Mouse (Mus musculus) gastrocnemius, postnatal 4 days (tissue): ENCODE data around the gene Slc25a5. TPM values are rescaled to one million over a fixed set of nuclear protein-coding genes. Genes with fewer than 3 reads are reported as not detected.
A peak's percentile ranks its signal among the peaks of the same experiment; 100 is the strongest.
"Not testable (repeated sequence)": the region's sequence is repeated elsewhere in the genome, so short reads cannot be mapped to it uniquely, and the experiment has no call there.

ENCODE experiments used
- DNase-seq, 2 experiments: peaks; one replicate each; pipeline ENCODE4 v3.0.0; 2021 to 2022; ENCODE audit warnings: low spot score in 2 of 2, mixed read lengths in 2 of 2
- long read RNA-seq, 2 experiments: library from polyadenylated mRNA; stranded (forward); transcript quantifications; one replicate each; pipeline ENCODE4 v2.0.0; 2021
- total RNA-seq, 2 experiments: library from RNA; stranded (reverse); gene quantifications; 2 replicates each; pipeline ENCODE4 v1.2.3; 2021

Slc25a5 gene
- total RNA-seq: 100 to 1,000 TPM; 291 to 333 TPM
- long read RNA-seq, experiment 1, transcript Slc25a5-201 (4 exons, 1,240 nt): major isoform, 548 of 1,003 reads
- long read RNA-seq, experiment 1, partial matches to known transcripts: 451 of 1,003 reads
- long read RNA-seq, experiment 1, other reads (novel, unspliced or antisense): 4 of 1,003 reads
- long read RNA-seq, experiment 2, transcript Slc25a5-201 (4 exons, 1,240 nt): major isoform, 431 of 703 reads
- long read RNA-seq, experiment 2, partial matches to known transcripts: 1 of 703 reads
- long read RNA-seq, experiment 2, other reads (novel, unspliced or antisense): 271 of 703 reads

DNA sequence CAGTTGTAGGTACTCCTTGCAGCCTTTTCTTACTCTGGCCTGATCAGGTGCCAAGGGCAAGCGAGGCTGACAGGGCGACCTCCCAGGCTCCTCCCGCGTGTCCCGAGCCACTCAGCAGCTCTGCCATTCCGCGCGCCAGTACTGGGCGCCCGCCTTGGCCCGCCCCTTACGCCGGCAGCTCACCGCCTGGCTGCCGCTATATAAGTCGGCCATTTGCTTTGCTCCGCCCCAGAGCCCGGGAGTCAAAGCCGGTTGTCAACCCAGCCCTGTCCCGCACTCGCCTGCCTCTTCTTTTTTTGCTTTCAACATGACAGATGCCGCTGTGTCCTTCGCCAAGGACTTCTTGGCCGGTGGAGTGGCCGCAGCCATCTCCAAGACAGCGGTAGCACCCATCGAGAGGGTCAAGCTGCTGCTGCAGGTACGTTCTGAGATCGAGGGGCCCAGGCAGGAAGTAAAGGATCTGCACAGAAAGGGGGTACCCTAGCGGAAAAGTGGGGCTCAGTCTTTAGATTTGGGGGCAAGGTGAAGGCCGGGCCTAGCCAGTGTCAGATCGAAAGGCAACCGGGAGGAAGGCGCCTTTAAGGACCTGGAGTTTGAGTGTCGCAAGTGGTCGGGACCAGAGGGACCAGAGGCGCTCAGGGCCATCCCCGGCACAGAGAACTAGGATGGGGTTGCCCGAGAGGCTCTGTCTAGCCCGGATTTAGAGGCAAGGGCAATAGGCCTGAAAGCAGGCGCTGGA is at the start of gene Slc25a5:
TSS of gene Slc25a5 (plus strand) at position 228 of the 739 bp plus-strand sequence.
- peak; percentile 64 to 80 for DNase-seq

DNA sequence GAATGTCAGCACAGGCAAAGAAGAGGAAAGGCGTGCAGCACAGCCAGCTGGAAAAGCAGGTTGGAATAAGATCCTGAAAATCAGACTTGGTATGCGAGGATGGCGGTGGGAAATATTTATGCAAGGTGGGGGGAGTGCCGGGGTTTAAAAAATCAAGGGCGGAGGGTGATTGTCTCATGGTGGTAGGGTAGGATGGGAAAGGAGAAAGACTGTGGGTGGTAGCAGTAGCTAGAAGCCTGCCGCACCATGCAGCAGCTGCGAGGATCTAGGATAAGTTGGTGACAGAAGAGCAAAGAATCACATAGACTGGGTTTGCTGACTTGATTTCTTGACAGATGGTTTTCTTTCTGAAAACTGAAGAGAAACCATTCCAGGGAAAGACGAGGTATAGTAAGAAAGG is 48.7 kb upstream of the Slc25a5 start:
- DNase-seq: no peak

DNA sequence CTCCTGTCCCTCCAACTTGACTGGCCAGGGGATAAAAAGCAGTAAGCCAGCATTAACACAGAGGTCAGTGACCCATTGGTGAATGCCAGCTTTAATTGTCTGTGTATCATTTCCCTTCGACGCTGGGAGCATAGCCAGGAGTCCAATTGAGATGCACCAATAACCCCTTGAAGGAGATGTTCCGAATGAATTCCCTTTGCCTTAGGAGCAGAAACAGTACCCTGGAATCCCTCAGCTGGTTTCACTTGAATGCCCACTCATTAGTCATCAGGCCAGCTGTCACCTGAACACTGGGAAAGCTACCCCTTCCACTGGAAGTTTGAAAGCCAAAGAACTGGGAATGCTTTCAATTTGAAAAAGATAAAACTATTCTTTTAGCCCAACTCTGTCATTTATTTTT is 46.9 kb upstream of the Slc25a5 start:
- DNase-seq: no peak

DNA sequence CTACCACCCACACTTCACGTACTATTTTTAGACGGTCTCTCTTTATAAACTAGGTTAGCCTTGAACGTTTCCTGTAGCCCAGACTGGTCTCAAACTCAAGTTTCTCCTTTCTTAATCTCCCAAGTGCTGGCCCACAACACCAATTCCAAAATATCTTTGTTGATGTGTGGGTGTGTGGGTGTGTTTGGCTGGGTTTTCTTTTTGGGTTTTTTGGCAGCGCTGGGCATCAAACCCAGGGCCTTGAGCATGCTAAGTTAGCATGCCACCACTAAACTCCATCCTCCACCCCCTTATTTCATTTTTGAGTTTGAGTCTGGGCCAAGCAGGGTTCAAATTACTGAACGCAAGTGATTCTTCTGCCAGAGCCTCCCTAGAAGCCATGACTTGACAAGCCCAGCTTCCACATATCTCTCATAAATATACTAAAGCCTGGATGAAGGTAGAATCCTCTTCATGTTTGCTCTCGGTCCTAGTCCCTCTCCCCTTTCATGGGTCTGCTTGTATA is 46.1 kb upstream of the Slc25a5 start:
- no peak for DNase-seq

DNA sequence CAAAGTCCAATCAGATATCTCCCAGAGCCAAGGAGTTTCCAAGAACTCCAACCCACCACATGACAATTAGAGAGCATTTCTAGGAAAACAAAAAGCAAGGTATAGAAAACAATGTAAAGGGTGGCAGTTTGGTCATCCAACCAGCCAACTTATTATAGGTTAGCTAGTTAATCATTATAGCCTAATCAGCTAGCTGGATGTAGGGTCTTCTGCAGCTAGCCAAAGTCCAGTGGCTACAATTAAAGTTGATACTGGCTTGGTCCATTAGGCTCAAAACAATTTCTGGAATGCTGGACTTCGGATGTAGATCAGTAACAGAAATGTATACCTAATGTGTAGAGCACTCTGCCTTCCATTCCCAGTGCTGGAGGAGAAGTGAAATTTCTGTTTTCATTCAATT is 44.9 kb upstream of the Slc25a5 start:
- no peak for DNase-seq

DNA sequence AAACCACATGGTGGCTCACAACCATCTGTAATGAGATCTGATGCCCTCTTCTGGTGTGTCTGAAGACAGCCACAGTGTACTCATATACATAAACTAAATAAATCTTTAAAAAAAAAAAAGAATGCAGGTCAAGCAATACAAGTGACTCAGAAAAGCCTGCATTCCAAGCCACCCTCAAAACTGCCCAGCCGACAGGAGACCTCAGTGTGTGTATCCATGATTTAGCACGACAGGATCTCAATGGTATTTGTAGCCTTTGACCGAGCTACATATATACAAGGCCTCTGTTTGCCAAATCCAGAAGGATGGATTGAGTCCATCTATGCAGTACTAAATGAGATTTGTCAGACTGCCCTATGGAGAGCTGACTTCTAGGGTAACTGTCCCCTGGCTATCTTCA is 42.9 kb upstream of the Slc25a5 start:
- DNase-seq: no peak

DNA sequence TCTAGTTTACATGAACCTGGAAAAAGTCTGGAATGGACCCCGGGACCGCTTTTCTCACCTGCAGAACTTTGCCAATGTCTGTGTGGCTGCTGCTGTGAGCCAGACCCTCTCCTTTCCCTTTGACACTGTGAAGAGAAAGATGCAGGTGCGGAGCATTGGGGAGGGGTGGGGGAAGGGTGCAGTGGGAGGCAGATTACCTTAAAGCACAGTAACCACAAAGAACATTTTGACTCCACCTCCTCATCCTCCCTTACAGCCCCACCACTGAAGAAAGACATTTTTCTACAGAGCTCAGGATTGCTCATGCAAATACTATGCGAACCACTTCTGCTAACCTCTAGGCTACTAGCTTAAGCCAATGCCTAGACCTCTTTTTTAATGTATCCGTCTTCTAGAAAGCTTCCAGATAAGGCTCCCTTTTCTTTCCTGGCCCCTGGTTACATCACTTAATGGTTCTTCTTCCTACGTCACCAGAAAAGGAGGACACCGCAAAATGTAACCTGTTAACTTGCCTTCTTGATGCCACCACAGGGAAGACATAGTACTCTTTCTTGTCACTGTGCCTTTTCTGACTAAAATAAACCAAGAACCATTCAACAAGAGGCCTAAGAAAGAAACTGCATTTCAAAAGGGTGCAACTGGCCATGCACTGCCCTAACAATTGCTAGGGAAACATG is 37.5 kb upstream of the Slc25a5 start:
- no peak for DNase-seq

DNA sequence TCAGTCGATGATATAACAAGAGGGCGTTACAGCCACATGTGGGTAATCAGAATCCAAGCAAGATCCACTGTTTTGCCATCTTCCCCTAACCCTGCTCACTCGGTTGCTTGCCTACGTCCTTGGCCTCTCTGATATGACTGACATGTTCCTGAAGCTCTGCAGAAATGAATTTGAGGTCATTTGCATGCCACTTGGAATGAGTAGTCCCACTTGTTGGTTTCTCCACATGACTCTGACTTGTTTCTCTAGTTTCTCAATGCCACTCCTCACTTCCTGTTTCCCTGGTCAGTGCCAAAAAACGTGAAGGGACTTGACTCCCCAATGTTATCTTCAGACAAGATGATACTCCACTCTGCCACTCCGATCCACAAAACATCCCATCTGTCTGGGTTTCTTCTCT is 36.9 kb upstream of the Slc25a5 start:
- no peak for DNase-seq

DNA sequence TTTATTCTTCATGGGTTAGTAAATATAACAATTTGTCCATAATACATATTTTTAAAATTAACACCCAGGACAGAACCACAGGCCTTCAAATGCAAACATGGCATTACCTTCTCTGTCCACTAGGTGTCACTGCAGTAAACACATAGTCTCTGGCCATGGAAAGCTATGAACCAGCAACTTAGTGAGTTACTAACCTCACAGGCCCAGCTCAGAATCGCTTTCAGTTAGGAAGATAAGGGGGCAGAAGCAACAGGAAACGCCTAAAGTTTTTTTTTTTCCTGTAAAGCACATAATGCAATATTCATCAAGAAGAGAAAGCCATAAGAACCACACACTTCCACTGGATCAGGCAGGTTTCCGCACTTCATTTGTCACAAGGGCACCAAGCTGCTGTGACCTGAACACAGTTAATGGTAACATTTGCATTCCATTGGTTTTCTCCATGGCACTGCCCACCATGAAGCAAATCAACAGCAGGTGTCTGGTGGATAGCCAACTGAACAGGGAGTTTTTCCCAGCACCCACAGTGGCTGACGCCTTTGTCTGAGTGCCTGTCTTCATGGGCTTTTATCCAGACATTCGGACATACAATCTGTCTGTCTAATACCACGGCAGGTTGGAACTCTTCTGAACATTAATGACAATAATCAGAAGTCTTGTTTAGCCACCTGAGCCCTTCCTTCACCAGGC is 34.4 kb upstream of the Slc25a5 start:
- DNase-seq: peak in 1 of 2 experiments; percentile 13

DNA sequence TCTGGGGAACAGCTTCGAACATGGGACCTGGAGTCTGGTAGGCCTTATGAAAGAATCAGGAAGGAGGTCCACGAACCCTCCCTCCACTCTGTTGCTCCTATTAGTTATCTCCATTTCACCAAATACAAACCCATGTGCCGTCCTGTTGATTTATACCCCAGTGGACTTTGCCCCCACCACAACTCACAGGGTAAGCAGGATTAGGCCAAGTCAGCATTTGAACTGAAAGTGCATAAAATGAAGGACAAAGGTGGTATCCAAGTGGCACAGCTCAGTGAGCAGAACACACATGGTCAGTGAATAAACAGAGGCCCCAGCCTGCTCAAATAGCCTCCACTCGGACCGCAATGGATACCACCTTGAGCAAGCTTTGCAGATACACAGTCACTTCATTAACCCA is 33.2 kb upstream of the Slc25a5 start:
- no peak for DNase-seq

DNA sequence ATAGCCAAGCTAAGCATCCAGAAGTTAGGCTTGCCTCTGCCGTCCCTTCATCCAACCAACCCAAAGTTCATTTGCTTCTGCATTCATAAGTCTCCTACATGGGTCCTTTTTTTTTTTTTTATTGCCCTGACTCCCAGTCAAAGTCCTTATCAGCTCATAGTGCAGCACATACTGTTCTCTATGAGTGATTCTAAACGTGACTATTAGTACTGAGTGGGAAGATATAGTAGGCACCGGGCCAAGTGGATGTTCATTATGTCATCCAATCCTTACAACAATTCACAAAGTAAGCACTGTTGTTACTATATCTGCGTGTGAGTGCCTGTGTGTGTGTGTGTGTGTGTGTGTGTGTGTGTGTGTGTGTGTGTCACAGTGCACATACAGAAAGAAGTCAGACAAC is 32.6 kb upstream of the Slc25a5 start:
- no peak for DNase-seq

DNA sequence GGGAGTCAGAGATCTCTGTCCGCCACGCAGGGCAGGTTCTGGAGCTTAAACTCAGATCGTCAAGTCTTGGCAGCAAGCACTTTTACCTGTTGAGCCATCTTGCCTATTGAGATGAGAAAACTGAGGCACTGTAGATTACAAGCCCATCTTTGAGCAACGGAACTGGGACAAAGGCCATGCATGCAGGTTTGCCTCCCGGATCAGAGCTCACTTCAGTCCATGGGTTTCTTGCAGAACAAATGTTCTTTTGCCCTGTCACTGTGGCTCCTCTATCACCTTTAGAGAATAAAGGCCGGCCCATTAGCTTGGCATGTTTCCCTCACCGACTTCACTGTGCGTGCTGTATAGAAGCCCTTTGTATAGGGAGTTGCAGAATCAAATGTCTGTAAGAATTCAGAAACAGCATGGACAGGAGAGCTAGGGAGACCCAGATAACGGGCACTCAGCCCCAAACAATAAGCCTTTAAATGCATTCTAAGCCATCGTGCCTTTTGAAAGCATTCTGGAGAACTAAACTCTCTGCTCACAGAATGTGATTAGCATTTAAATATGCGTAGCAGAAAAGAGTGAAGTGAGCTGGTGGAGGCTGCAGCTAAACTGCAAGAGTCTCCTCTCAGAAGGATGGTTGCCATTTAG is 32.0 kb upstream of the Slc25a5 start:
- DNase-seq: no peak

DNA sequence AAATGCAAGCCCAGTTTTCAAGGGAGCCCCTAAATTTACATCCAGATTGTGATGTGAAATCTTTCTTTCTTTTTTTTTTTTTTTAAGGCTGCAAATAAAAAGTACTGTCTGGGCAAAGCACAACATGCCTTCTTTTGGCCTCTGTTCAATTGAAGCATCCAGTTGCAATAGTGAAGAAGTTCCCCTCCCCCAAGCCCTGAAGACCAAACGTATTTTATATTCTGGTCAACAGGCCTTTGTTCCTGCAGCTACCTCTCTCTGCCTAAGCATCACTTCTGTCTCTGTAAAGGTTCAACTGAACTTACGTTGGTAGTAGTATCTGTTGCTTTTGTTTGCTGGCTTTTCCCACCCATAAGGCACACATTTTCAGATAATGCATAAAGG is 31.5 kb upstream of the Slc25a5 start:
- DNase-seq: no peak

DNA sequence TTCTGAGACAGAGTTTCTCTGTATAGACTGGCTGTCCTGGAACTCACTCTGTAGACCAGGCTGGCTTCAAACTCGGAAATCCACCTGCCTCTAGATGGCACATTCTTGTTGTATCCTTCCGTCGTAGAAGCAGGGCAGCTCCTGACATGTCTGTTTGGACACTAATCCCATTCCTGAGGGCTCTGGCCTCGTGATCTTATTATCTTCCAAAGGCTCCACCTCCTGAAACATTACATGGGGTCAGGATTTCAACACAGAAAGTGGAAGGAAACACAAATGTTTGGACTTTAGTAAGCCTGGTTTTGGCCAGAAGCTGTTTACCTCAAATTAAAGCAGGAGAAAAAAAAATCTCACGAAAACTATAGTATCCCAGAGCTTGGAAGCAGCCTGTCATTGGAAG is 28.1 kb upstream of the Slc25a5 start:
- DNase-seq: no peak

DNA sequence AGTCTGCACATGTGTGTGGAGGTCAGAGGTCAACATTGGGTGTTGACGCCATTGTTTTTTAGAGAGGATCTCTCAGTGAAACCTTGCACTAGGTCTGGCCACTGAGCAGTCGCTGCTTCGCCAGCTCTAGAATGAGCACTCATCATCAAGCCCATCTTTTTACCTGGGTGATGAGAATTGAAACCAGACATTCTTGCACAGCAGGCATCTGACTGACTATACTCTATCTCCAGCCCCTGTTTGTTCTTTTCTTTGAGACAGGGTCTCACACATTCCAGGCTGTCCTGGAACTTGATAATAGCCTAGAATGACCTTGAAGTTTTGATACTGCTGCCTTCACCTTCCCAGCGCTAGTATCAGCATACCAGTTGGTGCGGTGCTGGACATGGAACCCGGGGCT is 22.9 kb upstream of the Slc25a5 start:
- DNase-seq: no peak

DNA sequence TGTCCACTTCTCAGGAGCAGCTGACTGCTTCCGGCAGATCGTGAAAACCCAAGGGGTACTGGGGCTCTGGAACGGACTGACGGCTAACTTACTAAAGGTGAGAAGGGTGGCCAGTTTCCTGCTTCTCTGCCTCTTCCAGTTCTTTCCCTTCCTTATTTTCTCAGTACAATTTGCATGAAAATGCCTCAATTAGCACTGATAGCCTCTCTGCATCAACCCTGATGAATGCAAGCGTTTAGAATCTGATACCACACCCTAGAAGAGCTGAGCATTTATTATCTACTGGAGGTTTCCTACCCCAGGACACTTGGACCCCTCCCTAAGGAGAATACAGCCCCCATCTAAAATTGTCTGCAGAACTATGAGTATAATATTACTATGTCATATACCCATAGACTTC is 19.9 kb upstream of the Slc25a5 start:
- DNase-seq: no peak

DNA sequence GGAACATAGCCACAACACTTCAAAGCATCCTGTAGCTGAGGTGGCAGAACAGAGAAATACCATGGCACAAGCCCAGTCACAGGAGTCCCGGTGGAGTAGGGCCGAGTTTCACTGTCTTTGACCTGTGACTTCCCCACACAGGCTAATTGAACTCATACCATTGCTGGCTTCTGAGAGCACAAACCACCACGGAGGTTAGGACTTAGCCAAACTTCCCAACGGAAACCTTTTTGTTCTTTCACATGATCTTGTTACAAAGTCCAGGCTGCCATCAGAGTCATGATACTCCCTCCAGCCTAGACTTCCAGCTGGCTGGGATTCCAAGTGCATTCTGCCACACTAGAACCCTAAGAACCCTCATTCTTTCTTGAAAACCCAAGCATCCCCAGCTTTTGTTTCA is 17.8 kb upstream of the Slc25a5 start:
- DNase-seq: no peak

DNA sequence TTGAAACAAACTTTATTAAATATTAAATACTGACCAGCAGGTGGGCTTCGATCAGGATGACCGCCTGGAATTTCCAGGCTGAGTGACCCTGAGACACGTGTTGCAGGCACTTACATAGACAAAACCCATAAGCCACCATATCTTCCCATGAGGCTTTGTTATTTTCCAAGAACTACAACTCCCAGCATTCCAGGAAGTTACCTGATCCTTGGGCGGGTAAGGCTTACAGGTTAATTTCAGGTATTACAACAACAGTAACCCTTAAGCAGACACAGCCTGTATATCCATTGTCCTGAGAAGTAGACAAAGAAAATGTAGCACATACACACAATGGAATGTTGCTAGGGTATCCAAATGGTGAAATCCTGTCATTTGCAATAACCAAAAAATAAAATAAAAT is 6.1 kb upstream of the Slc25a5 start:
- no peak for DNase-seq

DNA sequence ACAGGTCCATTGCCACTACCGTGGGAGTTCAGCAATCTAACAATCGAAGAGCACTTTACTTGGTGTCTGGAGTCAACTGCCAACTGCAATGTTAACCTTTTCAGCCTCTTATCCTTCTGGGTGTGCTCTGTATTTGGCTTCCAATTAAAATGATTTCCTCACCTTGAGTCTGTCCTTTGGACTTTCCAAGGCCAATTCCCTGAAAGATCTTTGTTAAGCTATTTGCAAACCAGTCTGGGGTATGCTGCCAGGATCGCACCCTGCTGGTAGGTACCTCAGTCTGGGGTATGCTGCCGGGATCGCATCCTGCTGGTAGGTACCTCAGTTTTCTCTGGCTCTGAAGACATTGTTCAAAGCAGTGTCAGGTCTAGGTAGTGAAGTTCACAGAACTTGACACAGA is 880 bp upstream of the Slc25a5 start:
- DNase-seq: no peak

DNA sequence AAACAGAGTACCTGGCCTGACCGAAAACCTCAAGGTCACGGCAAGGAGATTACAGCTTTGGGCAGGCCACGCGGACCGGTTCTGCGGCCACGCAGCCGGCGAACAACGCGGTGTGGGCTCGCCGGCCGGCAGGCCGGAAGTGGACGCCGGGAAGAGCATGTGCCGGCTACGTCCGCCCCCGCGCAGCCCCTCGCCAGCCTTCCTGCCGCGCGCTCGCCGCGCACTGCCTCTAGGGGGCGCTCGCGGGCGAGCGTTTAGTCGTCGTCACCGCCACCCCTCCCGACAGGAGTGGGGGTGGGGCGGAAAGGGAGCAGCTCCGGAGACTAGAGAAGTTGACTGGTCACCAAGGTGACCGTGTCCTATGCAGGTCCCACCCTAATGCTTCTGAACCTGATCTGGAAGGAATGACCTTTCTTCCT is 721 bp downstream of the Slc25a5 start:
- DNase-seq: peak; percentile 75 to 79

DNA sequence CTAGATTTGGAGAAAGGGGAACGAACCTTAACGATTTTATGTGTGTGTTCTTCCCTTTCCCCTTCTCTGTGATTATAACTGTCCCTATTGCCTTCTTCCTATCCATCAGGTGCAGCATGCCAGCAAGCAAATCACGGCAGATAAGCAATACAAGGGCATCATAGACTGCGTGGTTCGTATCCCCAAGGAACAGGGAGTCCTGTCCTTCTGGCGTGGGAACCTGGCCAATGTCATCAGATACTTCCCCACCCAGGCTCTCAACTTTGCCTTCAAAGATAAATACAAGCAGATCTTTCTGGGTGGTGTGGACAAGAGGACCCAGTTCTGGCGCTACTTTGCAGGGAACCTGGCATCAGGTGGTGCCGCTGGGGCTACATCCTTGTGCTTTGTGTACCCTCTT is 1.3 kb downstream of the Slc25a5 start:
- DNase-seq: not testable (repeated sequence)
